Mouse (Mus musculus) ES-Bruce4 (cell line): ENCODE results near the gene Inpp5f. TPM values are rescaled to one million over a fixed set of nuclear protein-coding genes. Genes with fewer than 3 reads are reported as not detected.

ENCODE experiments used
- H3K27ac ChIP-seq: 2 replicates; pipeline ENCODE4 v1.5.1; 2012; ENCODE audit warnings: low read length, inconsistent platforms; ENCODE audit not compliant: insufficient read depth
- H3K27me3 ChIP-seq: 2 replicates; pipeline ENCODE4 v1.6.1; 2012; ENCODE audit warnings: mild to moderate bottlenecking, low read length, inconsistent platforms; ENCODE audit not compliant: control insufficient read depth, poor library complexity, insufficient read depth, severe bottlenecking
- H3K36me3 ChIP-seq: 2 replicates; pipeline ENCODE4 v1.6.1; 2012; ENCODE audit warnings: inconsistent platforms, mild to moderate bottlenecking, low read length, moderate library complexity; ENCODE audit not compliant: control insufficient read depth, poor library complexity, insufficient read depth, severe bottlenecking
- H3K4me1 ChIP-seq: one replicate; pipeline ENCODE4 v1.8.1; 2011; ENCODE audit warnings: low read length; ENCODE audit not compliant: control insufficient read depth, insufficient read depth
- H3K4me3 ChIP-seq: 2 replicates; pipeline ENCODE4 v1.5.1; 2011; ENCODE audit warnings: low read depth, mild to moderate bottlenecking, low read length
- H3K9ac ChIP-seq: 2 replicates; pipeline ENCODE4 v1.6.1; 2012; ENCODE audit warnings: low read depth, mild to moderate bottlenecking, inconsistent platforms; ENCODE audit not compliant: poor library complexity, severe bottlenecking
- H3K9me3 ChIP-seq: replicated peaks from 2 replicates; pipeline ENCODE4 v1.6.1; 2012; ENCODE audit warnings: mild to moderate bottlenecking, low read length, inconsistent platforms; ENCODE audit not compliant: control insufficient read depth, poor library complexity, insufficient read depth, severe bottlenecking
- CTCF ChIP-seq: IDR thresholded peaks from one replicate; pipeline ENCODE4 v1.8.1; 2011; ENCODE audit warnings: low read depth, low read length
- EP300 ChIP-seq: IDR thresholded peaks from 2 replicates; pipeline ENCODE4 v1.6.1; 2011; ENCODE audit warnings: low read depth, low read length; ENCODE audit not compliant: insufficient read depth
- POLR2A ChIP-seq: IDR thresholded peaks from one replicate; pipeline ENCODE4 v1.8.1; 2011; ENCODE audit warnings: low read length; ENCODE audit not compliant: insufficient read depth
- polyA plus RNA-seq: library from polyadenylated mRNA; stranded (reverse); fragments of >200 nt; gene quantifications from 2 replicates; pipeline ENCODE4 v1.2.4, GENCODE M21; 2011; ENCODE audit warnings: low read depth; ENCODE audit not compliant: missing spikeins, insufficient read depth, insufficient read length

Gene Inpp5f
- polyA plus RNA-seq, 1 experiment = 40.6 TPM

GRCm38 (mm10) chr7:128743898-128744297 is 132.8 kb downstream of the Inpp5f start:
- Histone ChIP-seq H3K4me3 (no peak overlapping the region), H3K9ac (peak overlapping the region; percentile 27; the same call in 1 of the 2 replicates), H3K9me3 (no peaks in the 10 kb centered on the region), H3K27me3 (no peaks in the 10 kb centered on the region), H3K27ac (no peak overlapping the region), H3K4me1 (no peaks in the 10 kb centered on the region), H3K36me3 (no peaks in the 10 kb centered on the region)
- no peak for TF ChIP-seq POLR2A
- TF ChIP-seq EP300 = no peak
- TF ChIP-seq CTCF = no peak

- Histone ChIP-seq H3K27ac (no peak within 1 kb of the TSS), H3K27me3 (no peaks in the 10 kb centered on the region)
Measured at GRCm38 (mm10) chr7:128744684-128745485, 133.8 kb downstream of the Inpp5f start, which contains the start of gene Sec23ip. Gene Sec23ip (plus strand): TSS chr7:128744943.

More at GRCm38 (mm10) chr7:128744684-128745485, 133.8 kb downstream of the Inpp5f start, which contains the start of gene Sec23ip:
- TF ChIP-seq POLR2A (peak; percentile 38), CTCF (no peak)
- no peaks in the 10 kb centered on the region for H3K9me3 ChIP-seq
- H3K9ac ChIP-seq = peak within 1 kb of the TSS; percentile 63
- H3K36me3 ChIP-seq = 0 out of 2 replicates have a peak, but pooled peaks cover under 1% of the 10 kb centered on the region
- H3K4me1 ChIP-seq = no peaks in the 10 kb centered on the region
- H3K4me3 ChIP-seq = peak within 1 kb of the TSS; percentile 65

Other genes with a start within 250 kb of the Inpp5f start
- 6.0 and 6.3 TPM in 2 replicates for gene Rgs10, start 192.6 kb upstream of the Inpp5f start, polyA plus RNA-seq
- 134 and 152 TPM in 2 replicates for gene Tial1, start 149.6 kb upstream of the Inpp5f start, polyA plus RNA-seq
- gene Bag3, start 87.7 kb upstream of the Inpp5f start, polyA plus RNA-seq = 28.4 and 30.2 TPM in 2 replicates
- 78.5 and 81.8 TPM in 2 replicates for gene Mcmbp, start 129.2 kb downstream of the Inpp5f start, polyA plus RNA-seq
- gene Sec23ip, start 133.6 kb downstream of the Inpp5f start, polyA plus RNA-seq = 55.0 and 55.2 TPM in 2 replicates